Mouse (Mus musculus): Measurements from ENCODE around the gene Rpl27a. TPM values are rescaled to one million over a fixed set of nuclear protein-coding genes. Genes with fewer than 3 reads are reported as not detected.

Gene Rpl27a
- polyA plus RNA-seq, 1 experiment from 2014 or later = 87.5 TPM

- no peak overlapping the region for H3K27ac ChIP-seq (replicated peaks; ENCODE audit: low read depth, low read length)
- peaks cover 7% of the 10 kb centered on the region for H3K4me1 ChIP-seq (ENCODE audit: control insufficient read depth, insufficient read depth, low read length)
- H3K4me2 ChIP-seq (ENCODE audit: low read length) = no peak overlapping the region
- no peak overlapping the region for H3K9ac ChIP-seq (replicated peaks; ENCODE audit: low read length)
- H3K9me3 ChIP-seq (ENCODE audit: control insufficient read depth, low read length) = no peaks in the 10 kb centered on the region
- no peak overlapping the region for H3K4me3 ChIP-seq (replicated peaks; ENCODE audit: low read depth, low read length)
- H3K36me3 ChIP-seq (ENCODE audit: control insufficient read depth, insufficient read depth, low read length) = peaks cover 60% of the 10 kb centered on the region
- no peak for ATAC-seq (ENCODE audit: low FRiP score, low TSS enrichment)
- H3K27me3 ChIP-seq (ENCODE audit: control insufficient read depth, insufficient read depth, low read length) = no peaks in the 10 kb centered on the region
- WGBS = 66% methylated on average over 2 of the region's 2 CpGs
- DNase-seq = no peak
Observed at GRCm38 (mm10) chr7:109523304-109523703, 4.4 kb downstream of the Rpl27a start.

GRCm38 (mm10) chr7:109523741-109524441 lies 4.9 kb downstream of the Rpl27a start:
- Histone ChIP-seq H3K9me3 (ENCODE audit: control insufficient read depth, low read length) (no peaks in the 10 kb centered on the region), H3K9ac (replicated peaks; ENCODE audit: low read length) (no peak overlapping the region), H3K27ac (replicated peaks; ENCODE audit: low read depth, low read length) (no peak overlapping the region), H3K27me3 (ENCODE audit: control insufficient read depth, insufficient read depth, low read length) (no peaks in the 10 kb centered on the region), H3K4me1 (ENCODE audit: control insufficient read depth, insufficient read depth, low read length) (peaks cover 5% of the 10 kb centered on the region), H3K36me3 (ENCODE audit: control insufficient read depth, insufficient read depth, low read length) (peaks cover 60% of the 10 kb centered on the region), H3K4me3 (replicated peaks; ENCODE audit: low read depth, low read length) (no peak overlapping the region), H3K4me2 (ENCODE audit: low read length) (no peak overlapping the region)
- WGBS = 71% methylated on average over 6 of the region's 6 CpGs
- no peak for DNase-seq
- no peak for ATAC-seq (ENCODE audit: low FRiP score, low TSS enrichment)

- Histone ChIP-seq H3K4me3 (replicated peaks; ENCODE audit: low read depth, low read length) (no peak overlapping the region), H3K4me2 (ENCODE audit: low read length) (no peak overlapping the region), H3K36me3 (ENCODE audit: control insufficient read depth, insufficient read depth, low read length) (peaks cover 60% of the 10 kb centered on the region), H3K27ac (replicated peaks; ENCODE audit: low read depth, low read length) (no peak overlapping the region), H3K27me3 (ENCODE audit: control insufficient read depth, insufficient read depth, low read length) (no peaks in the 10 kb centered on the region), H3K9me3 (ENCODE audit: control insufficient read depth, low read length) (no peaks in the 10 kb centered on the region), H3K9ac (replicated peaks; ENCODE audit: low read length) (no peak overlapping the region), H3K4me1 (ENCODE audit: control insufficient read depth, insufficient read depth, low read length) (peaks cover 5% of the 10 kb centered on the region)
- ATAC-seq (ENCODE audit: low FRiP score, low TSS enrichment) (no peak), DNase-seq (no peak)
Observed at GRCm38 (mm10) chr7:109524442-109524744, 5.4 kb downstream of the Rpl27a start.

- Histone ChIP-seq H3K27me3 (ENCODE audit: control insufficient read depth, insufficient read depth, low read length) (no peaks in the 10 kb centered on the region), H3K27ac (replicated peaks; ENCODE audit: low read depth, low read length) (no peak overlapping the region), H3K4me2 (ENCODE audit: low read length) (no peak overlapping the region), H3K36me3 (ENCODE audit: control insufficient read depth, insufficient read depth, low read length) (peaks cover 60% of the 10 kb centered on the region), H3K4me1 (ENCODE audit: control insufficient read depth, insufficient read depth, low read length) (peaks cover 5% of the 10 kb centered on the region), H3K9me3 (ENCODE audit: control insufficient read depth, low read length) (no peaks in the 10 kb centered on the region), H3K9ac (replicated peaks; ENCODE audit: low read length) (no peak overlapping the region), H3K4me3 (replicated peaks; ENCODE audit: low read depth, low read length) (no peak overlapping the region)
- 84% methylated on average over 3 of the region's 3 CpGs for WGBS
- ATAC-seq (ENCODE audit: low FRiP score, low TSS enrichment) = no peak
- DNase-seq = no peak
Observed at GRCm38 (mm10) chr7:109524763-109525162, 5.8 kb downstream of the Rpl27a start.

GRCm38 (mm10) chr7:109525740-109526663 lies 7.1 kb downstream of the Rpl27a start:
- no peaks in the 10 kb centered on the region for H3K4me1 ChIP-seq (ENCODE audit: control insufficient read depth, insufficient read depth, low read length)
- no peak overlapping the region for H3K9ac ChIP-seq (replicated peaks; ENCODE audit: low read length)
- no peaks in the 10 kb centered on the region for H3K9me3 ChIP-seq (ENCODE audit: control insufficient read depth, low read length)
- H3K4me2 ChIP-seq (ENCODE audit: low read length) = no peak overlapping the region
- no peak for DNase-seq
- ATAC-seq (ENCODE audit: low FRiP score, low TSS enrichment) = no peak
- no peak overlapping the region for H3K4me3 ChIP-seq (replicated peaks; ENCODE audit: low read depth, low read length)
- H3K36me3 ChIP-seq (ENCODE audit: control insufficient read depth, insufficient read depth, low read length) = peaks cover 55% of the 10 kb centered on the region
- H3K27me3 ChIP-seq (ENCODE audit: control insufficient read depth, insufficient read depth, low read length) = no peaks in the 10 kb centered on the region
- WGBS = 82% methylated on average over 16 of the region's 16 CpGs
- H3K27ac ChIP-seq (replicated peaks; ENCODE audit: low read depth, low read length) = no peak overlapping the region; the same call in 1 of the 2 replicates

GRCm38 (mm10) chr7:109527536-109527935 lies 8.6 kb downstream of the Rpl27a start:
- H3K36me3 ChIP-seq (ENCODE audit: control insufficient read depth, insufficient read depth, low read length) = peaks cover 40% of the 10 kb centered on the region
- H3K9ac ChIP-seq (replicated peaks; ENCODE audit: low read length) = no peak overlapping the region
- H3K27me3 ChIP-seq (ENCODE audit: control insufficient read depth, insufficient read depth, low read length) = no peaks in the 10 kb centered on the region
- WGBS = 82% methylated on average over 3 of the region's 3 CpGs
- no peak overlapping the region for H3K4me3 ChIP-seq (replicated peaks; ENCODE audit: low read depth, low read length)
- H3K9me3 ChIP-seq (ENCODE audit: control insufficient read depth, low read length) = no peaks in the 10 kb centered on the region
- no peaks in the 10 kb centered on the region for H3K4me1 ChIP-seq (ENCODE audit: control insufficient read depth, insufficient read depth, low read length)
- no peak for ATAC-seq (ENCODE audit: low FRiP score, low TSS enrichment)
- H3K4me2 ChIP-seq (ENCODE audit: low read length) = no peak overlapping the region
- no peak overlapping the region for H3K27ac ChIP-seq (replicated peaks; ENCODE audit: low read depth, low read length)
- DNase-seq = no peak

GRCm38 (mm10) chr7:109528356-109528755 lies 9.4 kb downstream of the Rpl27a start:
- WGBS = 12% methylated on average over 3 of the region's 3 CpGs
- peaks cover 31% of the 10 kb centered on the region for H3K36me3 ChIP-seq (ENCODE audit: control insufficient read depth, insufficient read depth, low read length)
- no peaks in the 10 kb centered on the region for H3K9me3 ChIP-seq (ENCODE audit: control insufficient read depth, low read length)
- H3K4me1 ChIP-seq (ENCODE audit: control insufficient read depth, insufficient read depth, low read length) = no peaks in the 10 kb centered on the region
- no peak overlapping the region for H3K4me2 ChIP-seq (ENCODE audit: low read length)
- no peak overlapping the region for H3K4me3 ChIP-seq (replicated peaks; ENCODE audit: low read depth, low read length)
- no peak overlapping the region for H3K9ac ChIP-seq (replicated peaks; ENCODE audit: low read length)
- ATAC-seq (ENCODE audit: low FRiP score, low TSS enrichment) = peak; percentile 58; the same call in 1 of the 2 replicates
- H3K27me3 ChIP-seq (ENCODE audit: control insufficient read depth, insufficient read depth, low read length) = no peaks in the 10 kb centered on the region
- DNase-seq = peak; percentile 79
- H3K27ac ChIP-seq (replicated peaks; ENCODE audit: low read depth, low read length) = no peak overlapping the region

- WGBS = 80% methylated on average over 2 of the region's 2 CpGs
- Histone ChIP-seq H3K4me3 (replicated peaks; ENCODE audit: low read depth, low read length) (no peak overlapping the region), H3K27ac (replicated peaks; ENCODE audit: low read depth, low read length) (no peak overlapping the region), H3K27me3 (ENCODE audit: control insufficient read depth, insufficient read depth, low read length) (no peaks in the 10 kb centered on the region), H3K9ac (replicated peaks; ENCODE audit: low read length) (no peak overlapping the region), H3K9me3 (ENCODE audit: control insufficient read depth, low read length) (no peaks in the 10 kb centered on the region), H3K4me2 (ENCODE audit: low read length) (no peak overlapping the region), H3K36me3 (ENCODE audit: control insufficient read depth, insufficient read depth, low read length) (peaks cover 18% of the 10 kb centered on the region), H3K4me1 (ENCODE audit: control insufficient read depth, insufficient read depth, low read length) (no peaks in the 10 kb centered on the region)
- DNase-seq = no peak
- no peak for ATAC-seq (ENCODE audit: low FRiP score, low TSS enrichment)
Observed at GRCm38 (mm10) chr7:109529741-109530140, 10.8 kb downstream of the Rpl27a start.

All from midbrain, embryonic 14.5 days (tissue).